ENCODE assay signal across 12 mouse cellular contexts in the genomic region with DNA sequence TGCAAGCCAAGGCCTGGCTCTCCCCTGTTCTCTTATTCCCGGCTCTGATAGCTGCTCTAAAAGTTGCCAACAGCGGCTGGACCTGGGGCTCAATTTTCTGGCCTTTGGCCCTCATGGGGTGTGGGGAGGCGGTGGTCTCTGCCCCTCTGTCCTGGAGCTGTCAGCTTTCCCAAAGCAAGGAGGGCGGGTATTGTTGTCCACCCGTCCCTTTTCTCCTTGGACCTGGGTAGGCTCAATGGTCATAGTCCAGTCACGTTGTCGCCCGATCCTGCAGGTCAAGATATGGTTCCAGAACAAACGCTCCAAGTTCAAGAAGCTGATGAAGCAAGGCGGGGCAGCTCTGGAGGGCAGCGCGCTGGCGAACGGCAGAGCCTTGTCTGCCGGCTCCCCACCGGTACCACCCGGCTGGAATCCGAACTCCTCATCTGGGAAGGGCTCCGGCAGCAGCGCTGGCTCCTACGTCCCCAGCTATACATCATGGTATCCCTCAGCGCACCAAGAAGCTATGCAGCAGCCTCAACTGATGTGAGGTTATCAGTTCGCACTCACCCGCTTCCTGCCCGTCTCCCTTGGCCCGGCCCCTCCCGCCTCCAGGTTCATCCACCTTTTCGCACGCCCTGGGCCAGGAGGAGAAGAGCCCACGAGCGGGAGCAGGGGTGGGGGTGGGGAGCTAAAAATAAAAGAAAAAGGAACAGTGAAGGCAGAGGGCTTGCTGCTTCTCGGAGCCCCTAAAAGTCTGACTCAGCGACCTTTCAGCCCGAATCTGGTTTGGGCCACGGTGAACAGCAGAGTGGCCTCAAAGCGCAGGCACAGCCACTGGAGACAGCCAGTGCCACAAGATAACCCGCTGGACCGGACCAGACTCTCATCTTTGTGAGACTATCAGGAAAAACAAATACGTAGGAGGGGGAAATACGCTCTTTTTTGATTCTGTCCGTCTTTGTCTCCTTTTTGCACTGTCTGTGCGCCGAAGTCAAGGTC. TPM values are rescaled to one million over a fixed set of nuclear protein-coding genes. Genes with fewer than 3 reads are reported as not detected.
DNase-seq lines count a peak whose midpoint lies in the region; ATAC-seq and TF ChIP-seq lines count a peak whose summit lies in the region.
"Had no signal": no experiment of that assay in that cellular context is flagged by ENCODE, and none has a peak within 500 bp of the region (broad histone marks: within the 10 kb centered on the region; RNA-seq: fewer than 3 reads in every experiment).

No protein-coding gene starts in this region.

- no peak for TF ChIP-seq POLR2A in brain, embryonic 14.5 days (IDR thresholded peaks at IDR 0.05; ENCODE audit: borderline replicate concordance, extremely low read depth, insufficient read depth, insufficient read length, poor library complexity, severe bottlenecking)

- TF ChIP-seq CTCF in brain, embryonic 14.5 days (IDR thresholded peaks at IDR 0.05; ENCODE audit: borderline replicate concordance, extremely low read depth, insufficient read depth, insufficient read length) = no peak

- no peak overlapping the region for H3K27ac ChIP-seq in hindbrain, embryonic 11.5 days (ENCODE audit: low read depth, low read length)
- H3K27ac ChIP-seq in hindbrain, embryonic 16.5 days (ENCODE audit: low read depth, low read length) = no peak overlapping the region
- peak overlapping the region; percentile 97 for H3K27ac ChIP-seq in forebrain, embryonic 16.5 days (ENCODE audit: low read length)
- peak overlapping the region; percentile 55 for H3K27ac ChIP-seq in midbrain, embryonic 16.5 days (ENCODE audit: low read length)
- H3K27ac ChIP-seq: neural tube, embryonic 13.5 days had no signal

- H3K36me3 ChIP-seq in hindbrain, embryonic 11.5 days (ENCODE audit: control insufficient read depth, insufficient read depth, low read length) = no peaks in the 10 kb centered on the region
- no peaks in the 10 kb centered on the region for H3K36me3 ChIP-seq in hindbrain, embryonic 16.5 days (ENCODE audit: control insufficient read depth, insufficient read depth, low read length)
- no peaks in the 10 kb centered on the region for H3K36me3 ChIP-seq in forebrain, embryonic 16.5 days (ENCODE audit: control insufficient read depth, insufficient read depth)
- no peaks in the 10 kb centered on the region for H3K36me3 ChIP-seq in midbrain, embryonic 16.5 days (ENCODE audit: control insufficient read depth, insufficient read depth, low read length)
- H3K36me3 ChIP-seq: heart, embryonic 12.5 days; neural tube, embryonic 13.5 days had no signal

- DNase-seq in hindbrain, embryonic 11.5 days (ENCODE audit: low spot score) = peak; percentile 61
- DNase-seq in brain, embryonic 14.5 days (ENCODE audit: low read depth) = peak; percentile 45
- no peak for DNase-seq in gastrocnemius, postnatal 4 days (ENCODE audit: low spot score in 2 of 2)
- no peak for DNase-seq in layer of hippocampus, adult 8-10 months (ENCODE audit: low spot score in 2 of 2)
- DNase-seq in spleen, postnatal 14 days (ENCODE audit: low spot score in 2 of 2) = no peak
- DNase-seq: adrenal gland, postnatal 14 days; liver, postnatal 0 days had no signal

- H3K4me1 ChIP-seq in hindbrain, embryonic 11.5 days (replicated peaks; ENCODE audit: control insufficient read depth, insufficient read depth, low read length) = peaks cover 6% of the 10 kb centered on the region
- peaks cover 5% of the 10 kb centered on the region for H3K4me1 ChIP-seq in hindbrain, embryonic 16.5 days (ENCODE audit: control insufficient read depth, insufficient read depth, low read depth, low read length)
- peaks cover 16% of the 10 kb centered on the region for H3K4me1 ChIP-seq in forebrain, embryonic 16.5 days (replicated peaks; ENCODE audit: control insufficient read depth, insufficient read depth, low read length)
- peaks cover 8% of the 10 kb centered on the region; the same call in 1 of the 2 replicates for H3K4me1 ChIP-seq in midbrain, embryonic 16.5 days (ENCODE audit: control insufficient read depth, insufficient read depth, low read length)

- 0 out of 2 replicates have a peak overlapping the region, but pooled peaks have one; percentile 0 for H3K4me3 ChIP-seq in hindbrain, embryonic 11.5 days (ENCODE audit: low read depth, low read length)
- no peak overlapping the region for H3K4me3 ChIP-seq in hindbrain, embryonic 16.5 days (ENCODE audit: low read length)
- peak overlapping the region; percentile 55 for H3K4me3 ChIP-seq in forebrain, embryonic 16.5 days (replicated peaks; ENCODE audit: low read length)
- H3K4me3 ChIP-seq in midbrain, embryonic 16.5 days (ENCODE audit: low read depth, low read length) = peak overlapping the region; percentile 39
- H3K4me3 ChIP-seq: heart, embryonic 12.5 days; neural tube, embryonic 13.5 days had no signal

- no peak overlapping the region for H3K4me2 ChIP-seq in hindbrain, embryonic 11.5 days (replicated peaks; ENCODE audit: low read depth, low read length)
- no peak overlapping the region for H3K4me2 ChIP-seq in hindbrain, embryonic 16.5 days (ENCODE audit: low read length)
- peak overlapping the region; percentile 71 for H3K4me2 ChIP-seq in forebrain, embryonic 16.5 days (ENCODE audit: low read length)
- H3K4me2 ChIP-seq in midbrain, embryonic 16.5 days (ENCODE audit: low read length) = peak overlapping the region; percentile 22
- H3K4me2 ChIP-seq: heart, embryonic 12.5 days; neural tube, embryonic 13.5 days had no signal

- H3K27me3 ChIP-seq in hindbrain, embryonic 11.5 days (ENCODE audit: control insufficient read depth, insufficient read depth, low read length) = peaks cover 92% of the 10 kb centered on the region
- H3K27me3 ChIP-seq in hindbrain, embryonic 16.5 days (replicated peaks; ENCODE audit: control insufficient read depth, insufficient read depth, low read length) = peaks cover 53% of the 10 kb centered on the region
- peaks cover 28% of the 10 kb centered on the region for H3K27me3 ChIP-seq in forebrain, embryonic 16.5 days (replicated peaks; ENCODE audit: control insufficient read depth, insufficient read depth, low read length)
- H3K27me3 ChIP-seq in midbrain, embryonic 16.5 days (ENCODE audit: control insufficient read depth, insufficient read depth, low read depth, low read length) = peaks cover 61% of the 10 kb centered on the region

- no peaks in the 10 kb centered on the region for H3K9me3 ChIP-seq in hindbrain, embryonic 11.5 days (ENCODE audit: control insufficient read depth, low read length)
- no peaks in the 10 kb centered on the region for H3K9me3 ChIP-seq in hindbrain, embryonic 16.5 days (ENCODE audit: control insufficient read depth, low read length)
- no peaks in the 10 kb centered on the region for H3K9me3 ChIP-seq in forebrain, embryonic 16.5 days (ENCODE audit: control insufficient read depth, low read length)
- H3K9me3 ChIP-seq in midbrain, embryonic 16.5 days (replicated peaks; ENCODE audit: control insufficient read depth, low read length, poor library complexity, severe bottlenecking) = no peaks in the 10 kb centered on the region
- H3K9me3 ChIP-seq: heart, embryonic 12.5 days; neural tube, embryonic 13.5 days had no signal

- ATAC-seq in hindbrain, embryonic 11.5 days (ENCODE audit: low FRiP score) = no peak
- ATAC-seq in hindbrain, embryonic 16.5 days = no peak
- ATAC-seq in forebrain, embryonic 16.5 days = no peak
- ATAC-seq in midbrain, embryonic 16.5 days = no peak
- ATAC-seq: liver, postnatal 0 days had no signal

- H3K9ac ChIP-seq in hindbrain, embryonic 11.5 days (ENCODE audit: low read depth, low read length) = no peak overlapping the region
- no peak overlapping the region for H3K9ac ChIP-seq in hindbrain, embryonic 16.5 days (ENCODE audit: low read depth, low read length)
- H3K9ac ChIP-seq in forebrain, embryonic 16.5 days (replicated peaks; ENCODE audit: low read depth, low read length) = peak overlapping the region; percentile 75
- H3K9ac ChIP-seq in midbrain, embryonic 16.5 days (ENCODE audit: low read depth, low read length) = 0 out of 2 replicates have a peak overlapping the region, but pooled peaks have one; percentile 28
- H3K9ac ChIP-seq: heart, embryonic 12.5 days; liver, postnatal 0 days; neural tube, embryonic 13.5 days had no signal

- under 1% methylated on average over 43 of the region's 43 CpGs for WGBS in hindbrain, embryonic 11.5 days
- WGBS in hindbrain, embryonic 16.5 days = 1% methylated on average over 43 of the region's 43 CpGs
- 2% methylated on average over 43 of the region's 43 CpGs for WGBS in forebrain, embryonic 16.5 days
- 1% methylated on average over 43 of the region's 43 CpGs for WGBS in midbrain, embryonic 16.5 days

RNA-seq across cellular contexts. Expression of a gene that starts 4.4 kb away (rescaled TPM):
- polyA plus RNA-seq in hindbrain, embryonic 11.5 days (2014; fragmentation: Nextera tagmentation; extraction: Ambion mirVana) = 1.6 and 2.1 TPM in 2 replicates
- polyA plus RNA-seq in hindbrain, embryonic 16.5 days (2015; fragmentation: Nextera tagmentation; extraction: Ambion mirVana) = 0.09 and 9.5 TPM in 2 replicates
- polyA plus RNA-seq in brain, embryonic 14.5 days (2012; rRNA removed) = 93.3 and 265 TPM in 2 replicates
- polyA plus RNA-seq in forebrain, embryonic 16.5 days (2015; fragmentation: Nextera tagmentation; extraction: Ambion mirVana) = 232 and 239 TPM in 2 replicates
- 31.5 and 55.5 TPM in 2 replicates for polyA plus RNA-seq in midbrain, embryonic 16.5 days (2015; fragmentation: Nextera tagmentation; extraction: Ambion mirVana)
- total RNA-seq in gastrocnemius, postnatal 4 days (2021) = under 1 TPM in 1 of 2 experiments, not detected in 1; 0.10 TPM
- total RNA-seq in layer of hippocampus, adult 8-10 months (2022) = 10 to 100 TPM; 14.0 to 16.3 (median 15.2) TPM

RNA-seq across cellular contexts. Expression of a gene that starts 14.3 kb away (rescaled TPM):
- polyA plus RNA-seq in hindbrain, embryonic 11.5 days (2014; fragmentation: Nextera tagmentation; extraction: Ambion mirVana) = 1.9 and 2.2 TPM in 2 replicates
- 0.20 and 2.0 TPM in 2 replicates for polyA plus RNA-seq in hindbrain, embryonic 16.5 days (2015; fragmentation: Nextera tagmentation; extraction: Ambion mirVana)
- 32.8 and 48.3 TPM in 2 replicates for polyA plus RNA-seq in brain, embryonic 14.5 days (2012; rRNA removed)
- 45.2 and 49.8 TPM in 2 replicates for polyA plus RNA-seq in forebrain, embryonic 16.5 days (2015; fragmentation: Nextera tagmentation; extraction: Ambion mirVana)
- polyA plus RNA-seq in midbrain, embryonic 16.5 days (2015; fragmentation: Nextera tagmentation; extraction: Ambion mirVana) = 4.5 and 10.9 TPM in 2 replicates
- under 1 TPM; 0.10 to 0.13 TPM for total RNA-seq in gastrocnemius, postnatal 4 days (2021)
- 1 to 10 TPM; 3.6 to 4.9 (median 4.7) TPM for total RNA-seq in layer of hippocampus, adult 8-10 months (2022)
- polyA plus RNA-seq: liver, postnatal 0 days had no signal

Comparison
In these comparisons a context has a peak if more than half of its experiments do, and no peak if none do; other contexts are left out.
1. DNase-seq: peak in hindbrain, embryonic 11.5 days (single experiment) and brain, embryonic 14.5 days (single experiment); none in gastrocnemius, postnatal 4 days (0 of 2), layer of hippocampus, adult 8-10 months (0 of 2) and spleen, postnatal 14 days (0 of 2).
2. H3K27ac ChIP-seq: peak in forebrain, embryonic 16.5 days (single experiment) and midbrain, embryonic 16.5 days (single experiment); none in hindbrain, embryonic 11.5 days (single experiment) and hindbrain, embryonic 16.5 days (single experiment).
3. H3K4me2 ChIP-seq: peak in forebrain, embryonic 16.5 days (single experiment) and midbrain, embryonic 16.5 days (single experiment); none in hindbrain, embryonic 11.5 days (single experiment) and hindbrain, embryonic 16.5 days (single experiment).
4. H3K9ac ChIP-seq: peak in forebrain, embryonic 16.5 days (single experiment) and midbrain, embryonic 16.5 days (single experiment); none in hindbrain, embryonic 11.5 days (single experiment) and hindbrain, embryonic 16.5 days (single experiment).